Mouse (Mus musculus): Measurements from ENCODE around the gene Mrpl12.

GRCm38 (mm10) chr11:120492024-120492877 is 7.8 kb downstream of the Mrpl12 start:
- no peak for TF ChIP-seq POLR2A (IDR thresholded peaks at IDR 0.05; ENCODE audit: insufficient read length, low read depth)
- TF ChIP-seq MAX (IDR thresholded peaks at IDR 0.05; ENCODE audit: low read depth): no peak
- TF ChIP-seq TCF12 (IDR thresholded peaks at IDR 0.05; ENCODE audit: insufficient read depth, poor library complexity, severe bottlenecking): no peak
